Mouse (Mus musculus): ENCODE data around the gene Trim56. TPM values are rescaled to one million over a fixed set of nuclear protein-coding genes. Genes with fewer than 3 reads are reported as not detected.

The Trim56 gene
- total and polyA plus RNA-seq, 3 experiments, result 19.2 to 55.3 (median 34.1) TPM

DNA sequence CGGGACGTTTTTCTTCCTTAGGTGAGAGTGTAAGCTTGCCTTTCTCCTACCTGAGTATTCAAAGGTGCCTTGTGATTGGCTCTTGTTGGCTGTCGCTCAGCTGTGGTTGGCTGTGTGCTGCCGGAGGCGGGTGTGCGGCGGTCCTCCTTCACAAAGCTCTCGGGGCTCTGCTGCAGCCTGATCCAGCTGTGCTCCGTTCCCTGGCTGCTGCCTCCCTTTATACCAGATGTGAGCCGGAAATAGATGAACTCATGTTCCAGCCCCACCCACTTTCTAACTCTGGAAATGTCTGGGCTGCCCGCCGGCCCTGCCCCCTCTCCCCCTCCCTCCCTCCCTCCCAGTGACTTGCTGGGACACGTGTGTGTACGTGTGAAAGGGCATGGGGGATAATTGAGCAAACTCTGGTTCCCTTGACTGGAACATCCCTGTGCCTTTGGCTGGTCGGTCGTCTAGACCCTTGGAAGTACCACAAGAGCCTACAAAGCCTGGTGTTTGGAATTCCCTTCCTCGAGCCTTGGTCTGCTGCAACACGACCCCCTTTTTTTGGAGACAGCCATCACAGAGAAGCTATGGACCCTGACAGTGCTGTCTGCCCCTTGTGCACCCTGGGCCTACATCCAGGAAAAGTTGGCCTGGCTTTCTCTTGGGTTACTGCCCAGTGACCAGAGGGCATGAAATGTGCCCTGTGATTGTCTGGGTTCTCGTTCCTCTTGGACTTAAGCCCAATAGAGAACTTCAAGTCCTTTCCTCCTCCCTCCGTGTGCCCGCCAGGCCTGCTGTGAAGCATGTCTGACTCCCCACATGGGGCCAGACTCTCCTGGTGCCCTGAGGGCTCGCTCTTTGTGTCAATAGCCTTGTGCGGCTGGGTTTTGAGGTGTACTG is 43.7 kb downstream of the Trim56 start, which contains the start of gene Serpine1:
Gene Serpine1, minus strand, starts transcription at position 190 of the 882 bp plus-strand sequence.
- Histone ChIP-seq H3K4me3 (ENCODE audit: low read depth, low read length) (peak within 1 kb of the TSS; percentile 57; the same call in 1 of the 2 replicates), H3K9me3 (replicated peaks) (no peaks in the 10 kb centered on the region), H3K27me3 (ENCODE audit: insufficient read depth, low read length) (peaks cover 7% of the 10 kb centered on the region; the same call in 1 of the 2 replicates), H3K36me3 (replicated peaks) (peaks cover 12% of the 10 kb centered on the region), H3K4me1 (ENCODE audit: insufficient read depth, low read depth, low read length) (peaks cover 60% of the 10 kb centered on the region)
- TF ChIP-seq CTCF (IDR thresholded peaks at IDR 0.05; ENCODE audit: low read depth, low read length) (no peak), POLR2AphosphoS5 (IDR thresholded peaks at IDR 0.05; ENCODE audit: insufficient replicate concordance, low read depth, low read length) (peak; percentile 87; the same call in 1 of the 2 replicates)
- DNase-seq (ENCODE audit: low spot score), result peak; percentile 82
- ATAC-seq (ENCODE audit: extremely low read depth, insufficient number of reproducible peaks, low FRiP score, poor library complexity, severe bottlenecking), result peak; percentile 77

DNA sequence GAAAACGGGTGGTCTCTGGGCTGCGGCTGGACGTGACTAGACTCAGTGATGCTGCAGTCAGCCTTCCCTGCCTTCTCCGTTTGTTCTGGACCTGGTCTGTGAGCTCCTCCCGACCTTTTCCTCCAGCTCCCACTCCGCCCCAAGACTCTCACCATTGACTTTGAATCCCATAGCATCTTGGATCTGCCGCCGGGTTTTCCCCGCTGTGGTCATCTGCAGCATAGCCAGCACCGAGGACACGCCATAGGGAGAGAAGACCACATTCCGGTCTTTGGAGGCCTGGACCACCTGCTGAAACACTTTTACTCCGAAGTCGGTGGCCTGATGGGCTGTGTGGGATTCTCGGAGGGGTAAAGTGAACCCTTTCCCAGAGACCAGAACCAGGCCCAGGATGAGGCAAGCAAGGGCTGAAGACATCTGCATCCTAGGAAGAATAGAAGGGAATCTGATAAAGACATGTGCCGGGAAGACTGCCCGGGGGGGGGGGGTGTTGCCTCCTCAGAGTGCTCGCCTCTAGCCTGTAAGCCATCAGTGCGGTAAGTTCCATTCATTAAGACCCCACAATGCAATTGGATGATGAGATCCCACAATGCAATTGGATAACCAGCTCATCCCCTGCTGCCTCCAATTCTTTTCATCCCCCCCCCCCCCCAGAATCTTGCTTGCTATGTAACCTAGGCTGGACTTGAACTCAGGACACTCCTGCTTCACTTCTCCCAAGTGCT is 45.0 kb downstream of the Trim56 start:
- peaks cover 10% of the 10 kb centered on the region; the same call in 1 of the 2 replicates for H3K27me3 ChIP-seq (ENCODE audit: insufficient read depth, low read length)
- TF ChIP-seq GATA1 (IDR thresholded peaks at IDR 0.05; ENCODE audit: borderline replicate concordance, low read length) (no peak), GATA2 (IDR thresholded peaks at IDR 0.05; ENCODE audit: borderline replicate concordance, low read depth, low read length) (no peak), TAL1 (conservative IDR thresholded peaks at IDR 0.05; ENCODE audit: low read depth, low read length) (no peak), CTCF (IDR thresholded peaks at IDR 0.05; ENCODE audit: low read depth, low read length) (no peak), POLR2AphosphoS5 (IDR thresholded peaks at IDR 0.05; ENCODE audit: insufficient replicate concordance, low read depth, low read length) (no peak)
- H3K4me1 ChIP-seq (ENCODE audit: insufficient read depth, low read depth, low read length), result peaks cover 47% of the 10 kb centered on the region
- H3K36me3 ChIP-seq (replicated peaks), result peaks cover 22% of the 10 kb centered on the region
- no peak for DNase-seq (ENCODE audit: low spot score)
- H3K4me3 ChIP-seq (ENCODE audit: low read depth, low read length), result no peak overlapping the region
- no peaks in the 10 kb centered on the region for H3K9me3 ChIP-seq (replicated peaks)
- ATAC-seq (ENCODE audit: extremely low read depth, insufficient number of reproducible peaks, low FRiP score, poor library complexity, severe bottlenecking), result no peak

DNA sequence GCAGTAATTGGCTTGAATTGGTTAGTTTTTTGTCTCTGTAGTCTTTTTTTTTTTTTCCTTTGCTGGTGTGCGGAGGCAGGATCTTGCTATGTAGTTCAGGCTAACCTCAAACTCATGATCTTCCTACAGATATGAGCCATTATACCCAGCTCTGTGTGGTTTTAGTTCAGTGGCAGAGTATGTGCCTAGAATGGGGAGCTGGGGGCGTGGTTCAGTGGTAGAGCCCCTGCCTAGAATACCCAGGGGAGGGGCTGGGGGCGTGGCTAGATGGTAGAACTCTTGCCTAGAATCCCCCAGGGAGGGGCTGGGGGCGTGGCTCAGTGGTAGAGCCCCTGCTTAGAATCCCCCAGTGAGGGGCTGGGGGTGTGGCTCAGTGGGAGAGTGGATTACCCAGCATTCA is 47.3 kb downstream of the Trim56 start:
- TF ChIP-seq CTCF (IDR thresholded peaks at IDR 0.05; ENCODE audit: low read depth, low read length), result no peak
- no peak for TF ChIP-seq TAL1 (conservative IDR thresholded peaks at IDR 0.05; ENCODE audit: low read depth, low read length)
- no peak for TF ChIP-seq GATA2 (IDR thresholded peaks at IDR 0.05; ENCODE audit: borderline replicate concordance, low read depth, low read length)
- TF ChIP-seq GATA1 (IDR thresholded peaks at IDR 0.05; ENCODE audit: borderline replicate concordance, low read length), result no peak
- TF ChIP-seq POLR2AphosphoS5 (IDR thresholded peaks at IDR 0.05; ENCODE audit: insufficient replicate concordance, low read depth, low read length), result no peak
- H3K4me1 ChIP-seq (ENCODE audit: insufficient read depth, low read depth, low read length), result peaks cover 32% of the 10 kb centered on the region
- no peak overlapping the region for H3K4me3 ChIP-seq (ENCODE audit: low read depth, low read length)
- ATAC-seq (ENCODE audit: extremely low read depth, insufficient number of reproducible peaks, low FRiP score, poor library complexity, severe bottlenecking), result no peak
- no peak for DNase-seq (ENCODE audit: low spot score)
- no peaks in the 10 kb centered on the region for H3K9me3 ChIP-seq (replicated peaks)
- H3K36me3 ChIP-seq (replicated peaks), result peaks cover 30% of the 10 kb centered on the region
- H3K27me3 ChIP-seq (ENCODE audit: insufficient read depth, low read length), result peaks cover 13% of the 10 kb centered on the region; the same call in 1 of the 2 replicates

DNA sequence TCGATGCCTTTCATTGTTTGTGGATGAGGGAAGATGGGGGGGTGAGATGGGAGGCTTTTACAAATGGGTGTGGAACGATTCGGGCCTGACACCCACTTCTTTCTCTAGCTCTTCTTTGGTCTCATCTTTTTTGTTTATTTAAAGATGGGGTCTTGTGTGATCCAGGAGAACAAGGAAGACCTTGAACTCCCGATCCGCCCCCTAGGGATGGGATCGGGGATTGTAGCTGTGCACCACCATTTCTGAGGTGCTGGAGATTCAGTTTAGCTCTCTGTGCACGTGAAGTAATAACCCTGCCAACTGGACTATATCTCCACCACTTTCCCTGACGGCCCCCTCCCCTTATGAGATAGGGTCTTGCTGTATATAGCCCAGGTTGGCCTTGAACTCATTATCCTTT is 50.1 kb downstream of the Trim56 start:
- TF ChIP-seq TAL1 (conservative IDR thresholded peaks at IDR 0.05; ENCODE audit: low read depth, low read length) (no peak), POLR2AphosphoS5 (IDR thresholded peaks at IDR 0.05; ENCODE audit: insufficient replicate concordance, low read depth, low read length) (no peak), CTCF (IDR thresholded peaks at IDR 0.05; ENCODE audit: low read depth, low read length) (no peak), GATA2 (IDR thresholded peaks at IDR 0.05; ENCODE audit: borderline replicate concordance, low read depth, low read length) (no peak), GATA1 (IDR thresholded peaks at IDR 0.05; ENCODE audit: borderline replicate concordance, low read length) (no peak)
- Histone ChIP-seq H3K36me3 (replicated peaks) (peaks cover 40% of the 10 kb centered on the region), H3K4me3 (ENCODE audit: low read depth, low read length) (no peak overlapping the region), H3K27me3 (ENCODE audit: insufficient read depth, low read length) (peaks cover 12% of the 10 kb centered on the region; the same call in 1 of the 2 replicates), H3K9me3 (replicated peaks) (no peaks in the 10 kb centered on the region), H3K4me1 (ENCODE audit: insufficient read depth, low read depth, low read length) (peaks cover 24% of the 10 kb centered on the region)
- DNase-seq (ENCODE audit: low spot score) (no peak), ATAC-seq (ENCODE audit: extremely low read depth, insufficient number of reproducible peaks, low FRiP score, poor library complexity, severe bottlenecking) (no peak)

DNA sequence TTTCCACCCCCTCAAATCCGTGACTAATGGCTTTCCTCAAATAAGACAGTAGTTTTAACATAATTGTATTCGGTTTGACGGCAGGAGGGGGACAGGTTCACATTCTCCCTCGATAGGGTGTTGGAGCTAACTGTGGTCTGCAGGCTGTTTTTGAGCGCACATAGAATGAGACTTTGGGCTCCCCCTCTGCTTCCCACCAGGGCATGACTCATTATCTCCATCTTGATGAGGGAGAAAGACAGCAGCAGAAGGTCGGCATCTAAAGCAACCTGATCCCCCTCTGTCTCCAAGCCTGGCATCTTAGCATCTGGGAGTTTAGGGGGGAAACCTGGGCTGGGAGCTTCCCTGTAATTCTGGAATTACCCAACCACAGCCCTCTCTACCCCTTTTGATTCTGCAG is 50.6 kb downstream of the Trim56 start:
- ATAC-seq (ENCODE audit: extremely low read depth, insufficient number of reproducible peaks, low FRiP score, poor library complexity, severe bottlenecking) (no peak), DNase-seq (ENCODE audit: low spot score) (no peak)
- Histone ChIP-seq H3K4me3 (ENCODE audit: low read depth, low read length) (no peak overlapping the region), H3K36me3 (replicated peaks) (peaks cover 40% of the 10 kb centered on the region), H3K4me1 (ENCODE audit: insufficient read depth, low read depth, low read length) (peaks cover 22% of the 10 kb centered on the region), H3K9me3 (replicated peaks) (no peaks in the 10 kb centered on the region), H3K27me3 (ENCODE audit: insufficient read depth, low read length) (peaks cover 9% of the 10 kb centered on the region; the same call in 1 of the 2 replicates)
- TF ChIP-seq POLR2AphosphoS5 (IDR thresholded peaks at IDR 0.05; ENCODE audit: insufficient replicate concordance, low read depth, low read length) (no peak), CTCF (IDR thresholded peaks at IDR 0.05; ENCODE audit: low read depth, low read length) (no peak), TAL1 (conservative IDR thresholded peaks at IDR 0.05; ENCODE audit: low read depth, low read length) (no peak), GATA1 (IDR thresholded peaks at IDR 0.05; ENCODE audit: borderline replicate concordance, low read length) (no peak), GATA2 (IDR thresholded peaks at IDR 0.05; ENCODE audit: borderline replicate concordance, low read depth, low read length) (no peak)

DNA sequence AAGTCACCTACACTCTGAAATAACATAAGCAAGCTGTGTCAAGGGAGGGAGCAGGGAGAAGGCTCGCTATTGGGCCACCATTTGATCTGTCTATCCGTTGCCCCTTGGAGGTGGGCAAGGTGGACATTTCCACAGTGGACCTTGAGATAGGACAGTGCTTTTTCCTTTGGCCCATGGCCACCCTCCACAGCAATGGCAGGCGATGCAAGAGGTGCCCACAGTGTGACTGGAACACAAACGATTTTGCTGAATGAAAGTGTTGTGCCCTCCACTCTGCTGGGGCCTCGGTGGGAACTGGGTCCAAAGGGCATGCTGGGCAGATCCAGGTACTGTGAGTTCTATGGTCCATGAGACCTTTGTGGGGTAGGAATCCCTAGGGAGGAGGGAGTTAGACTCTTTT is 53.4 kb downstream of the Trim56 start:
- no peak for ATAC-seq (ENCODE audit: extremely low read depth, insufficient number of reproducible peaks, low FRiP score, poor library complexity, severe bottlenecking)
- no peak overlapping the region for H3K4me3 ChIP-seq (ENCODE audit: low read depth, low read length)
- H3K36me3 ChIP-seq (replicated peaks), result peaks cover 29% of the 10 kb centered on the region
- TF ChIP-seq TAL1 (conservative IDR thresholded peaks at IDR 0.05; ENCODE audit: low read depth, low read length) (no peak), GATA2 (IDR thresholded peaks at IDR 0.05; ENCODE audit: borderline replicate concordance, low read depth, low read length) (no peak), GATA1 (IDR thresholded peaks at IDR 0.05; ENCODE audit: borderline replicate concordance, low read length) (no peak), POLR2AphosphoS5 (IDR thresholded peaks at IDR 0.05; ENCODE audit: insufficient replicate concordance, low read depth, low read length) (no peak), CTCF (IDR thresholded peaks at IDR 0.05; ENCODE audit: low read depth, low read length) (no peak)
- H3K4me1 ChIP-seq (ENCODE audit: insufficient read depth, low read depth, low read length), result peaks cover 7% of the 10 kb centered on the region; the same call in 1 of the 2 replicates
- no peaks in the 10 kb centered on the region for H3K9me3 ChIP-seq (replicated peaks)
- H3K27me3 ChIP-seq (ENCODE audit: insufficient read depth, low read length), result peaks cover 8% of the 10 kb centered on the region
- no peak for DNase-seq (ENCODE audit: low spot score)

Data from G1E (cell line).